Mouse (Mus musculus) ovary, adult 18-20 months (tissue): Measurements from ENCODE around the gene Nat8f4.
"Not testable (repeated sequence)": the region's sequence is repeated elsewhere in the genome, so short reads cannot be mapped to it uniquely, and the experiment has no call there.

Experiments used
- DNase-seq: peaks from one replicate; pipeline ENCODE4 v3.0.0; 2022; ENCODE audit warnings: low spot score, mixed read lengths

Gene Nat8f4

DNA sequence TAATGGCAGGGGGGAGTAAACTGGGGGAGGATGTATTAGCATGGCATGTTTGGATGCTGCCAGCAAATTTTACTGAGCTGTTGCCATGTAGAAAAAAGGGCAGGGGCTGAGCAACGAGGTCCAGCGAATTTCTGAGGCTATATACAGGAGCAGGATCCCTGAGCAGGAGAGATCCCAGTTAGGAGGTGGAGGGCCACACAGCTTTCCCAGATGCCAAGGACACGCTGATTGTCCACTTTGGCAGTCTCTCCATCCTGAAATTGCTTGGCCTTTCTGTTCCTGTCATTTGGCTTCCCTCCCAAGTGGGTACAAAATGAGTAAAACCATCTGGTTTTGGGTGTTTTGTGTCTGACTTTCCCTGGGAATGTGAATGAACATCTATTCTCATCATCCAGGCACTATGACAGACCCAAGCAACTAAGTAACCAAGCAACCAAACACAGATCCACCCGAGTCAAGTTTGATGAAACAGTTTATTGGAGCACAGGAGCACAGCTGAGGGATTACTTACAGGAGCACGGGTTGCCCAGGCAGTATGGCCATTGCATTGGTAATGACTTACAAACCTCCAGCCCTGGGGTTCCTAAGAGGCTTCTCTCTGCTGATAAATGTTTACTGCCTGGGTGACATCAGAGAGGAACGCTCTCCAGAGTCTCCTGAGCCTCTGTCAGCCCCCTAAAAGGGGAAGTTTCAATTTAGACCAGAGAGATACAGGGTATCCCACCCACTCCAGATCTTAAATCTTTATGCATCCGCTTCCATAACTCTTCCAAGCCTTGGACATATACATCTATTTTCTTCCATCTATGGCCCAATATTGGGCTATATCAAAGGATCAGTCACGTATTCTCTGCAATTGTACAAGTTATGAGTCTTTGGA is 5.8 kb downstream of the Nat8f4 start:
- DNase-seq: not testable (repeated sequence)

DNA sequence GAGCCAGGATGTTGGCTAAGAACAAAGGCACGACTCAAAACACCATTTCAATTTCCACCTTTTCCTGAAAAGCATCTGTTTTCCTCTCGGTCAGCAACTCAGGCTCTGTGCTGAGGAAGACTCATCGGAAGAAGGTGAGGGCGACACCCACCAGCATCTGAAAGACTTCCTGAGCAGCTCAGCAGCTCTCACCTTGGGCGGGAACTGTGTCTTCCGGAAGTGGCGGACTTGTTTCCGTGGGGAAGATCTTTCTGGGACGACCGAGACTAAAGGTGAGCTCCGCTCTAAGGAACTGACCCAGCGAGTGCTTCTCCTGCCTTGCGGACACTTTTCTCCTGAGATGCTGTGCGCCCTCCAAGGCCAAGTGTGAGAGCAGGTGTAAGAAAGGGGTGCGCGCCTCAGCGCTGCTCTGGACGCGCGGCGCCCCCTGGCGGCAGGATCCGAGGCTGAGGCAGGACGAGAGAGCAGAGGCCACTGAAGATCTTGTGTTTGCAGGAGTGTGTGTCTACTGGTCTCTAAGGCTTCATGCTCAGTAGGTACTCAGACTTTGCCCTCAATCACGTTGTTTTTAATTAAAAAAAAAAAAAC is 9.5 kb downstream of the Nat8f4 start:
- not testable (repeated sequence) for DNase-seq

DNA sequence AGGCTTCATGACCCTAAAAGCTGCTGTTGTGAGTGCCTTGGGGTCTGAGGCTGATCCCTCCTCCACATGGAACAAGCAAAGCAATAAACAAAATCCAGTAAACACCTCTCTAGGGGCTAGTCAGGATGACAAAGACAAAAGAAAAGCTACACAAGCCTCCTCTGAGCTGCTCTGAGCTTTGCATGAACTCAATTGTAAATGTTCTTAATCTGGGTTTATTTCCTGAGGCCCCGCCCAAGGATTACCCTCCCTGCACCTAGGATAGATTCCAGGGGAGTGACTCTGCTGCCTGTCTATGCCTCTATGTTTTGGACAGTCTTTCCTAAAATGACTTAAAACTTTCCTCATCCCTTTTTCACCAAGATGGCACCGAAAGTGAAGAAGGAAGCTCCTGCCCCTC is 15.7 kb downstream of the Nat8f4 start:
- DNase-seq: no peak

DNA sequence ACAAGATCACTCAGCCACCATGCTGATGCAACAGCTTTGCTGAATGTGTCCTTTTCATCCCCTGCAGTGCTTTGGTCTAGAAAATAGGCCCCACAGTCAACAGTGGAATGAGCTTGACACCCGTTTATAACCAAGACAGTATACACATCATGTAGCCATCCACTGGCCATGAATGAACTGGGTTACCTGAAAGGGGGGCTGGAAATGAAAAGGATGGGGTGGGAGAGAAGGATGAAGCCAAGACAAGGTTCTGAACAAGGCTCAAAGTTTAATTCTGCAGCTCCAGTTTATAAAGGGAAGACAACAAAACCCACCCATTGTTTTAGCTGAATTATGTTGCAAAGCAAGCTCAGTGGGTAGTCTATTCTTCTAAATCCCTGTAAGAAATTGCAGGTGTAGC is 20.4 kb downstream of the Nat8f4 start:
- no peak for DNase-seq

DNA sequence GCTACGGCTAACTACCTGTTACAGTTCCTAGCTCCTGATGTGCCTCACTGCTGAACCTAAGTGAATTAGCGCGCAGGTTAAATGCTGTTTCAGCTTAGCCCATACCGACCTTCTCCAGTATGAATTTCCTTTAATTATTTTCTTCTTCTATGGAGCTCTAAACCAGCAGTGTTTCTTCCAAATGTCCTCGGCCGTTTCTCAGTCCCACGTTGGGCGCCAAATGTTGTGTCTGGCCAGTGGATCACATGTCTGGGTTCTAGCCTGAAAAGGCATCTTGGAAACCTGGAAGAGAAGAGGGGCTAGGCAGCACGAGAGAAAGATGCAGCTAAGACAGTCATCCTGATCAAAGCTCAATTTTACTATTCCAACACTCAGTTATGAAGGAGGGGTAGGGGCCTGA is 21.4 kb downstream of the Nat8f4 start:
- DNase-seq: not testable (repeated sequence)

DNA sequence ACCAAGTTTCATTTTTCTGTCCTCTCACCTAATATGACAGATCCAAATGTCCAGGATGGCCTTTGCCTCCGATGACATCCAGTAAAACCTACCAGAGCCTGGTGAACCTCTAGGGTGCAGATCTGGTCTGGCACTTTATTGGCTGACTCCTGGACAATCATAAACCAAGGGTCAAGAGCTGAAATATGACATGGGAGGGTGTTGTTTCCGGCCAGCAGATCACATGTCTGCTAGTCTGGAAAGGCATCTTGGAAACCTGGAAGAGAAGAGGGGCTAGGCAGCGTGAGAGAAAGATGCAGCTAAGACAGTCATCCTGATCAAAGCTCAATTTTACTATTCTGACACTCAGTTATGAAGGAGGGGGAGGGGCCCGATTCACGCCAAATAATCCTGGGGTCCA is 35.7 kb downstream of the Nat8f4 start, which contains the start of gene Nat8f2:
Gene Nat8f2 (minus strand): TSS at position 153 of the 400 bp plus-strand sequence.
- not testable (repeated sequence) for DNase-seq

DNA sequence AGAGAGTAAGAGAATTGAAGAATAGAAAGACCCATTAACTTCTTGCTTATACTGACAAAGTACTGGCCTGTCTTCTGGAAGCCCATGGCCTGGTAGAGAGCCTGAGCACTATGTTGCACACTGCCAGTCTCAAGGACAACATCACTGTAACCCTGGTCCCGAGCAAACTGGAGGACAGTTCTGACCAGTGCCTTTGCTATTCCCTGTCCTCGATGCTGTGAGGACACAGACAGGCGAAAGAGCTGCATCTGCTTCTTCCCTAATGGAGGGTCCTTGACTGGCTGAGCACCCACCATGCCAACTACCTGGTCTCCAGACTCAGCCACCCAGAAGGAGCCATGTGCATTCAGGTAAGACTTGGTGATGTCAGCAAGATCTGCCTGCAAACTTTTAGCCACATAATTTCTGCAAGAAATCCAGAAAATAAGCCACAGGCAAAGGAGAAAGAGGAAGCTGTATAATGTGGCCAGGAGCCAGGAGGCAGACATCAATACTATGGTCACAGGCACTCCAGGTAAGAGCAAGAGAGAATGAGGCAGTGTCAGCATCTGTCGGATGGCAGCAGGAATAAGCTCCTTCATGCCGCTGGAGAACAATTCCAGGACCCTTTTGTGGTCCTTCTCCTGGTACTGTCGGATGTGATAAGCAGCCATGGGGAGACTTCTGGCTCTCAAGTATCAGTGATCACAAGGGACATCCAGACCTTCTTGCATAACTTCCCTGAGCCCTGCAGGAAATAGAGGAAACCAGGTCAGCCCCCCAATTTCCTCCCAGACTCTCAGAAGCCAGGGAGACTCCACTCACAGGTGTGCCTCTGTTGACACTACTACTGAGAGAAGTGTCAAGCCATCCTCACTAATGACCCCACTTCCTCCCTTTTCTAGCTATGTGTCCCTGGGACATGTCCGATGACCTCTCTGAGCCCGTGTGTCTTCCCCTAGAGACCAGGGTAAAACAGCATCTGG is 36.7 kb downstream of the Nat8f4 start:
- no peak for DNase-seq

DNA sequence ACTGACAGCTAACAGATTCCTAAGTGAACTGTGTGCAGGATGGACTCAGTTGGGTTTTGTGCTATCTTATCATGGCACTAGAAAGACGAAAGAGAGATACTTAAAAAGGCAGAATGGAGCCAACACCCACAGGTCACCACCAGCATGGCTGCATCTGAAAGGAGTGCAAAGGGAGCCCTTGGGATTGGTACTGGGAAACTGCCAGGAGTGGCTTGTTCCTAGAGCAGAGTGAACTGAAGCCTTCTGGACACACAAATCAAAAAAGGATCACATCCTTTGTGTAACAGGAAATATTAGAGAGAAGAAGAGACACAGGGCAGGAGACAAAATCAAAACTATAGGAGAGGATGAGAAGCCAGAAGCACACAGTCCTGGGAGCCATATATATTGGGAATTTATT is 37.7 kb downstream of the Nat8f4 start:
- DNase-seq: not testable (repeated sequence)

DNA sequence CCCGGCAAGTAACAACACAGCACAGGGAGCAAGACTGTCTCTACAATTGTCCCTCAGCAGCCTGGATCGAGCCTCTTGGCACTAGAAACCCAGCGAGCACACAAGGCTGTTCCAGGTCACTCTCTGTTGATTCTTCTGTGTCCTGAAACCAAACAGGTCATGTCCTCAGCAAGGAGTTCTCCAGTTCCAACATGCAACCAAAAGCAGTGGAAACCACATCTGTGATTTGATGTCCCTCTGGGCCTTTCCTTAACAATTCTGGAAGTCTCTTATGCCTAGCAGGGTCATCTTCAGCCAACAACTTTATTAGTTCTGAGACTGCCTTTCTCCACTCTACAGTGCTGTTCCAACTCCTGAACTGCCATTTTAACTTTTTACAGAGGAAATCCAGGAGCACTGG is 38.5 kb downstream of the Nat8f4 start:
- not testable (repeated sequence) for DNase-seq

DNA sequence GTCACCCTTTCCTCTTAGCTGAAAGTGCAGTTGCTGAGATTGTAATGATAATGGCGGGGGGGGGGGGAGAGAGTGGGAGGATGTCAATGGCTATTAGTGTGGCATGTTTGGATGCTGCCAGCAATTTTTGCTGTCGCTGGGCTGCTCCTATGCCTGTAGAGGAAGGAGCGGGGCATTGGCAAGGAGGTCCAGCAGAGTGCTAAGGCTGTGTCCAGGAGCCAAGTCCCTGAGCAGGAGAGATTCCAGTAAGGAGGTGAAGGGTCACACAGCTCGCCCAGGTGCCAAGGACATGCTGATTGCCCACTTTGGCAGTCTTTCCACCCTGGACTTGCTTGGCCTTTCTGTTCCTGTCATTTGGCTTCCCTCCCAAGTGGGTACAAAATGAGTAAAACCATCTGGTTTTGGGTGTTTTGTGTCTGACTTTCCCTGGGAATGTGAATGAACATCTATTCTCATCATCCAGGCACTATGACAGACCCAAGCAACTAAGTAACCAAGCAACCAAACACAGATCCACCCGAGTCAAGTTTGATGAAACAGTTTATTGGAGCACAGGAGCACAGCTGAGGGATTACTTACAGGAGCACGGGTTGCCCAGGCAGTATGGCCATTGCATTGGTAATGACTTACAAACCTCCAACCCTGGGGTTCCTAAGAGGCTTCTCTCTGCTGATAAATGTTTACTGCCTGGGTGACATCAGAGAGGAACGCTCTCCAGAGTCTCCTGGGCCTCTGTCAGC is 39.6 kb downstream of the Nat8f4 start:
- not testable (repeated sequence) for DNase-seq

DNA sequence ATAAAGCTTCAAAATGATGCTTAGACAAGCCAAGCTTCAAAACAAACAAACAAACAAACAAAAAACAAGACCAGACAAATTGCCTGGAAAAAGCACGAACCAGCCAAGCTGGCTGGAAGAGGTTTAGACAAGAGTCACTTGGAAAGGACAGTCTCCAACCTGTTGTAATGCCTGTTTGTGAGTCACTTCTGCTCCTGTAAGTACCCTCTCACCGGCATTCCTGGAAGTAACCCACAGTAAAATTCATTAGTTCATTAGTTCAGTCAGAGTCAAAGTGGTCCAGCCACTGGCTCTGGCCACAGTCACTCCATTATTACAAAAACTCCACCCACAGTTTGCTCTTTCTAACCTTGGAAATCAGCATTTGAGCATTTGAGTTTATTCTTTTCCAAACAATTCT is 40.8 kb downstream of the Nat8f4 start:
- no peak for DNase-seq

DNA sequence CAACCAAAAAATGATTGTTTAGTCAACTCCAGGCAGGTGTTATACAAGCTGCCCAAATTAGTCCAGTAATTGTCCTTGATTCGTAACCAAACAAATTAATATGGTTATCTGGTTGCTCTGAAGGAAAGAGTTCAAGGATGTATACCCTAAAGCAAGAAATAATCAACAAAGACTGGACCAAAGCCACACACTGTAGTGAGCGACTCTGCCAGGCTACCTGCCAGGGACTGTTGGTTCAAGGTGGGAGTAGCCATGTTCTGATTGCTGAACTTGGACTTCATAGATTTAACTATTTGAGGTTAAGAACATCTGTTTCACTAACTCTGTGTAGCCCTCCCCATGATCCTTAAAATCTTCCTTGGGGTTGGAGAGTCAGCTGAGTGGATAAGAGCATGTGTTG is 41.5 kb downstream of the Nat8f4 start:
- no peak for DNase-seq

DNA sequence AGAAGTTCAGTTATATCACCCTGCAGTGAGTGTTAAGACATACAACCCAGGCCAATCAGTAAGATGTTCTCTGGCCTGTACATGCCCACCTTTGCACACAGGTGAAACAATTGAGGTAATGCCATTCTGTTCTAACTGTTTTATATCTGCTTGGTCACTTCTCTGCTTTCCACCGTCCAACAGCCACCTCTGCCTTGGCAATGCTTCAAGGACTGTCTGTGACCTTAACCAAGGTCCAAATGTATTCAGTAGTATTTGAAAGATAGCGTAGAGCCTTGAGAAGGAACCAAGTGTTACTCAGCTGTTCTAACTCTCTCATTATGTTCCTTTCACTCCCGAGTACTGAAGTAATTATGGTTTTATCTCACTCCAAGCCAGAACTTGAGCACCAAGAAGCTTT is 42.1 kb downstream of the Nat8f4 start:
- peak; percentile 62 for DNase-seq

DNA sequence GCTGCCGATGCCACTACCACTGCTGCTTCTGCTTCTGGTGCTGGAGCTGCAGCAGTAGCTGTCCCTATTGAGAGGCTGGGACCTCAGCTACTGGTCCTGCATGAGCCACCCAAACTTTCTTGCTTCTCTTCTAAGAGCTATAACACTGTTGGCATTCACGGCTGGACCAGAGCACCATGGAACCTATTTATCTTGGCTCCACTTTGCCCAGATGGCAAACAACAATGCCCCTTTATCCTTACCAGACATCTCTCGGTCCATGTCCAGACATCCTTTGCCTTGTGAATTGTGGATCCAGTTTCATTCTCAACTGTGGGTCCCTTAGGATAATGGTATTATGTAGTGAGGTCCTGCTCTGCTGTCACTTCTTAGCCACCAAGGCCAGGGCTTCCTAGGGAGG is 43.4 kb downstream of the Nat8f4 start:
- no peak for DNase-seq

DNA sequence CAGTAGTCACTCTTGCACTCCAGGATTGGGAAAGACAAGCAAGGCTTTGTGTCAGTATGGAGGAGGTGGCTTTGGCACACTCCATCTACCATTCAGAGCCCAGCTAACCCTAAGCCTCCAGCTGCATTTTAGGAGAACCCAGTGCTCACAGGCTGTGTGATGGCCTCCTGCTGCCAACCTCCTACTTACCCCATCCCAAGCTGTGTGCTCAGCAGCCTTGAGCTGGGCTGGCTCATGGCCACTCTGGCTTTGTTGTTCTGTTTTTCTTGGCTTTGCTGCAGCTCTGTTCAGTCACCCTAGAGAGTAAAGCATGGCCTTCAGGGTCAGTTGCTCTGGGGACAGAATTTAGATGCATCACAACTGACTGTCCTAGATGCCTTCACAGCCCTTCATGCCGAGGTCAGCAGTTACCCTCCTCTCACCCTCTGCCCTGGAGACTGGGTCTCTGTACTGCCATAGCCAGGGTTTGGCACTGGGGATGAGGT is 48.4 kb downstream of the Nat8f4 start:
- DNase-seq: peak; percentile 87

DNA sequence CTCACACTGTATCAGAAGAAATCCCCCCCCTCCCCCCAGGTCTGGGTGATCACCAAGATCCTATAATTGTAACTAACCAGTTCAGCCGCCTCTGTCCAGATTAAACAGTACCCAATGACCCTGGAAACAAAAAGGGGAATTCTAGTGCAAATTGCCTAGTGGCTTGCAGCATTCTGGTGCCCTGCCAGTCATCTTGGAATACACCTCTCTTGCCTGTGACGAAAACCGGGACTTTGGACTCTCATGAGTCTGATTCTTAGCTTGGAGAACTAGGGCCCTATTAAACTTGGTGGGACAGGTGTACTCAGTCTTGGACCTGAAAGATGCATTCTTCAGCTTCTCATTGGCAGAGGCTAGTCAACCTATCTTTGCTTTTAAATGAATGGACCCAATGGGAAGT is 51.2 kb downstream of the Nat8f4 start:
- DNase-seq: no peak

DNA sequence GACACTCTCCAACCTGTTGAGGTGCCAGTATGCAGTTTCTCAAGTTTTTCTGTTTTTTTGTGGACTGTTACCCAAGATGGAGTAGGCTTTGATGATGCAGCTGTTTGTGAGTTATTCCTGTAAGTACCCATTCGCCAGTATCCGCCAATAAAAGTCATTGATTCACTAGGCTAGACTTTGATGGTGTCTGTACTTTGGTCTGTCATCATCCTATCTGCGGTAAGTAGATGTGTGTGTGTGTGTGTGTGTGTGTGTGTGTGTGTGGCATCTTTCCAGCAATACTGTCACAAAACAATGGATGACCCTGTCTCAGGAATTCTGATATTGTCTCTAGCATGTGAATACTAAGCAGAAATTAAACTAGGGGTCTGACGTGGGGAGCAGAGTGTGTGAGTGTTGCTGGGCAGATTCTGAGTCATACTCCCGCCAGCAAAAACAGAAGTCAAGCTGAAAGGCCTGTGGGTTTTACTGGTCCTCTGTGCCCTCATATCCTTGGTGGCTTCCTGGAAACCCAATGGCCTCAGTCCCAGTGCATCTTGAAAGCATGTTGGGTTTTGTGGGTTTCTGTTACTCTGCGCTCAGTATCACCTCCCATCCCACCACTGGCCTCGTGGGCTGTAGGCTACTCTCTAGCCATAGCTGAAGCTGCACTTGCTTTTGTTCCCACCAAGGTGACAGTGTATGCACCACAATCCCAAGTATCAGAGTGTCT is 53.5 kb downstream of the Nat8f4 start:
- DNase-seq: no peak

DNA sequence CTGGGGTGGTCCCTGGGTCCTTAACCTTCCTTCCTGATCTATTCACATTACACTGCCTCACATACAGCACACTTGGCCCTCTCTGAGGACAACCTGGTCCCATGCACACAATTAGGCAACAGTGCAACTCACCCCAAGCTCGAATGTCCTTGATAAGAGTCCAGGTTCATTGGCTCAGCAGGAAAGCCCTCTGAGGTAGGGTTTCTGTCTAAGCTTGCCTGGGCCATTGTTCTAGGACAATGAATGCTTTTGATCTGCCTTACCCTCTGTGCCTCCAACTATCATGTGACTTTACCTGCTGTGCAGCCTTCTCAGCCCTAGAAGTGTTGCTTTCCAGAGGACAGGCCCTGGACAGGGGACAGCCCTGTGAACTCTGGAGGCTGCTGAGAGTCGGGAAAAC is 55.4 kb downstream of the Nat8f4 start:
- DNase-seq: no peak
